Mouse (Mus musculus) bone marrow macrophage, adult 2 months (primary cell): Measurements from ENCODE around the gene Fbxw25.
"Not testable (repeated sequence)": the region's sequence is repeated elsewhere in the genome, so short reads cannot be mapped to it uniquely, and the experiment has no call there.

Experiments
- CTCF ChIP-seq: IDR thresholded peaks from 2 replicates; pipeline ENCODE4 v1.5.1; 2012; ENCODE audit warnings: low read depth, mild to moderate bottlenecking, low read length, moderate library complexity
- POLR2A ChIP-seq: IDR thresholded peaks from 2 replicates; pipeline ENCODE4 v1.6.1; 2012; ENCODE audit warnings: mild to moderate bottlenecking, low read depth, low read length, borderline replicate concordance

DNA sequence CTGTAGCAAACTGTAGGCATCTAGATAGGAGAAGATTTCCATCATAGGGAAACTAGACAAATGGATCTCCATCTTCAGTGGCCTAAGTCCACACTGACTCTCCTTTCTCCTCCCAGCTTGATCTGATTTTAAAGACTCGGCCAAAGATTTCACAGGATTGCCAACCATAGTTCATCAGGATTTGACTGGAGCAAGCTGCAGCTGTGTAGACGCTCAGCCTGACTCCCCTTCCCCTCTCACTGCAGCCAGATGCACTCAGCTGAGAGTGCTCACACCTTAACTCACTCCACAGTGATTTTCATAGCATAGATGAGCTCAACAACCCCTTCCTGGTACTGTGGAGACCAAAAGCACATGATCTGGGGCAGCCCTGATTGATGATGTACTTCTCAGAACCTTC is 38.5 kb downstream of the Fbxw25 start, which contains the start of gene Fbxw24:
- TF ChIP-seq CTCF, POLR2A: not testable (repeated sequence)
